Mouse (Mus musculus) urinary bladder, adult 2 months (tissue): Measurements from ENCODE around the gene Drg1. TPM values are rescaled to one million over a fixed set of nuclear protein-coding genes. Genes with fewer than 3 reads are reported as not detected.
A peak's percentile ranks its signal among the peaks of the same experiment; 100 is the strongest.
"Not testable (repeated sequence)": the region's sequence is repeated elsewhere in the genome, so short reads cannot be mapped to it uniquely, and the experiment has no call there.

Experiments used
- DNase-seq: peaks from one replicate; pipeline ENCODE4 v3.0.0; 2022; ENCODE audit warnings: low spot score
- polyA plus RNA-seq: library from polyadenylated mRNA; depleted of rRNA; stranded (reverse); fragments of >200 nt; gene quantifications from 2 replicates; pipeline ENCODE4 v1.2.3, GENCODE M21; 2012

Drg1 gene
- polyA plus RNA-seq, 1 experiment, result 61.2 TPM

- DNase-seq, result not testable (repeated sequence)
Observed at GRCm38 (mm10) chr11:3167129-3167528, 99.1 kb downstream of the Drg1 start.

- DNase-seq, result not testable (repeated sequence)
Observed at GRCm38 (mm10) chr11:3166321-3166720, 99.9 kb downstream of the Drg1 start.

- DNase-seq, result not testable (repeated sequence)
Observed at GRCm38 (mm10) chr11:3165210-3165782, 100.9 kb downstream of the Drg1 start.

GRCm38 (mm10) chr11:3163661-3164060 is 102.6 kb downstream of the Drg1 start:
- DNase-seq, result not testable (repeated sequence)

- not testable (repeated sequence) for DNase-seq
Observed at GRCm38 (mm10) chr11:3163122-3163521, 103.1 kb downstream of the Drg1 start.

- DNase-seq, result peak; percentile 95
Observed at GRCm38 (mm10) chr11:3162236-3162897, 103.8 kb downstream of the Drg1 start.

GRCm38 (mm10) chr11:3161370-3161769 is 104.8 kb downstream of the Drg1 start:
- DNase-seq, result peak; percentile 79

- not testable (repeated sequence) for DNase-seq
Observed at GRCm38 (mm10) chr11:3158800-3159199, 107.4 kb downstream of the Drg1 start.

- DNase-seq, result not testable (repeated sequence)
Observed at GRCm38 (mm10) chr11:3157996-3158395, 108.2 kb downstream of the Drg1 start.

- not testable (repeated sequence) for DNase-seq
Observed at GRCm38 (mm10) chr11:3156991-3157390, 109.2 kb downstream of the Drg1 start.

- peak; percentile 84 for DNase-seq
Observed at GRCm38 (mm10) chr11:3153666-3154397, 112.4 kb downstream of the Drg1 start.

- peak; percentile 59 for DNase-seq
Observed at GRCm38 (mm10) chr11:3151358-3151757, 114.9 kb downstream of the Drg1 start.

GRCm38 (mm10) chr11:3150677-3151003 is 115.6 kb downstream of the Drg1 start:
- DNase-seq, result not testable (repeated sequence)

GRCm38 (mm10) chr11:3150003-3150676 is 116.1 kb downstream of the Drg1 start:
- DNase-seq, result not testable (repeated sequence)

GRCm38 (mm10) chr11:3149471-3149870 is 116.7 kb downstream of the Drg1 start:
- not testable (repeated sequence) for DNase-seq

GRCm38 (mm10) chr11:3146806-3147205 is 119.4 kb downstream of the Drg1 start:
- DNase-seq, result not testable (repeated sequence)

- DNase-seq, result not testable (repeated sequence)
Observed at GRCm38 (mm10) chr11:3145359-3146165, 120.7 kb downstream of the Drg1 start.

GRCm38 (mm10) chr11:3143984-3144383 is 122.2 kb downstream of the Drg1 start:
- DNase-seq, result not testable (repeated sequence)

GRCm38 (mm10) chr11:3142413-3142812 is 123.8 kb downstream of the Drg1 start:
- peak; percentile 100 for DNase-seq

GRCm38 (mm10) chr11:3140967-3141535 is 125.2 kb downstream of the Drg1 start:
- DNase-seq, result not testable (repeated sequence)

GRCm38 (mm10) chr11:3138323-3138722 is 127.9 kb downstream of the Drg1 start:
- DNase-seq, result peak; percentile 71
